Mouse (Mus musculus) small intestine, adult 2 months (tissue): ENCODE results near the gene Ipcef1. TPM values are rescaled to one million over a fixed set of nuclear protein-coding genes. Genes with fewer than 3 reads are reported as not detected.

Experiments
- H3K27ac ChIP-seq: fragments of 200-500 bp; 2 replicates; pipeline ENCODE4 v1.5.1; 2012; ENCODE audit warnings: low read depth, low read length, control low read depth, inconsistent platforms; ENCODE audit not compliant: insufficient read depth
- H3K27me3 ChIP-seq: fragments of 200-500 bp; 2 replicates; pipeline ENCODE4 v1.6.1; 2012; ENCODE audit warnings: mild to moderate bottlenecking, moderate library complexity, low read length, inconsistent platforms; ENCODE audit not compliant: control insufficient read depth, insufficient read depth
- H3K36me3 ChIP-seq: fragments of 200-500 bp; 2 replicates; pipeline ENCODE4 v1.6.1; 2012; ENCODE audit warnings: mild to moderate bottlenecking, low read length, control low read depth, inconsistent platforms; ENCODE audit not compliant: control insufficient read depth, insufficient read depth
- H3K4me1 ChIP-seq: fragments of 200-500 bp; 2 replicates; pipeline ENCODE4 v1.6.1; 2012; ENCODE audit warnings: low read length, inconsistent platforms, mixed read lengths; ENCODE audit not compliant: control insufficient read depth, insufficient read depth, insufficient read length
- H3K4me3 ChIP-seq: fragments of 200-500 bp; 2 replicates; pipeline ENCODE4 v1.5.1; 2012; ENCODE audit warnings: low read depth, mild to moderate bottlenecking, control low read depth, inconsistent platforms, low read length, moderate library complexity
- CTCF ChIP-seq: fragments of 200-500 bp; IDR thresholded peaks from 2 replicates; pipeline ENCODE4 v1.5.1; 2012; ENCODE audit warnings: low read depth, mild to moderate bottlenecking, control low read depth, inconsistent platforms, low read length, moderate library complexity, mixed read lengths; ENCODE audit not compliant: insufficient replicate concordance, insufficient read length; ENCODE audit errors: extremely low read depth
- POLR2A ChIP-seq: fragments of 200-500 bp; IDR thresholded peaks from 2 replicates; pipeline ENCODE4 v1.6.1; 2012; ENCODE audit warnings: low read depth, mild to moderate bottlenecking, control low read depth, inconsistent platforms, low read length, moderate library complexity
- WGBS: fragments of 180-500 bp; shearing (Covaris S2); methylation state at CpG from one replicate; pipeline ENCODE4 v1.1.7; 2018; 5-methylcytosine and 5-hydroxymethylcytosine counted together
- polyA plus RNA-seq: library from polyadenylated mRNA; depleted of rRNA; stranded (reverse); fragments of >200 nt; gene quantifications from 2 replicates; pipeline ENCODE4 v1.2.3, GENCODE M21; 2012

Gene Ipcef1
- polyA plus RNA-seq, 1 experiment, result 0.19 TPM

DNA sequence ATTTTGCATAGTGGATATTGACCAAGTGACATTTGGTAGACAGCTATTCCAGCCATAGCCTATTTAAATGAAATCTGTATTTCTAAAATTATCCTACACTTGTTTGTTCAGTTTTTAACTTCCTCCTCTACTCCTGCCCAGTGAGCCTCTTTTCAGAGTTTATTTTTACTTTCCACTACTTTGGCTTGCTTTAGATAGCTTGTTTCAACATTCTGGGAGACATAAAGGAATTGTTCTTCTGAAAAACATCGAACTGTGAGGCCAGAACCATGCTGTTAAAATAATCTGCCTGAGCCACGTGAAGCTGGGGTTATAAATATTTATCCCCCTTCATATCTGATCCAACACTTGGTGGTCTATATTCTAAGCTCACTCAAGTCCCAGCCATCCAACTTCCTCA is 121.4 kb downstream of the Ipcef1 start:
- 40% methylated on average over 2 of the region's 2 CpGs for WGBS
- no peak overlapping the region for H3K4me3 ChIP-seq
- TF ChIP-seq CTCF (no peak), POLR2A (no peak)
- no peak overlapping the region for H3K27ac ChIP-seq
- no peaks in the 10 kb centered on the region for H3K36me3 ChIP-seq
- H3K4me1 ChIP-seq, result peaks cover 3% of the 10 kb centered on the region; the same call in 1 of the 2 replicates
- no peaks in the 10 kb centered on the region for H3K27me3 ChIP-seq

- Histone ChIP-seq H3K4me3 (no peak overlapping the region), H3K36me3 (no peaks in the 10 kb centered on the region), H3K27ac (no peak overlapping the region), H3K27me3 (no peaks in the 10 kb centered on the region), H3K4me1 (peaks cover 3% of the 10 kb centered on the region; the same call in 1 of the 2 replicates)
- 92% methylated on average over 1 of the region's 1 CpGs for WGBS
- TF ChIP-seq CTCF, result no peak
- TF ChIP-seq POLR2A, result no peak
Observed at GRCm38 (mm10) chr10:6930398-6930797, 121.9 kb downstream of the Ipcef1 start.

DNA sequence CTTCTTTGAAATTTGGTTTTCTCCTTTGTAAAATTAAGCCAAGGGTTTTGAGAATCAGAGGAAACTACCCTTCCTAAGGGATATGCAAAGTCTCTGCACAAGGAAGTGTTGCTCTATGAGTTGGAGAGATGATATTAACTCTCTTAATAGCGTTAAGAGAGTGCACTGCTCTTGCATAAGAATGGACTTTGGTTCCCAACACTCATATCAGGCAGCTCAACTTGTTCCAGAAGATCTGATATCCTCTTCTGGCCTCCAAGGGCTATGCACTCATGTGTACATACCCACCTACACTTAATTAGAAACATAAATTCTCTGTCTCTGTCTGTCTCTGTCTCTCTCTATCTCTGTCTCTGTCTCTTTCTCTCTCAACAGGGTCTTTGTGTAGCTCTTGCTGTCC is 123.4 kb downstream of the Ipcef1 start:
- Histone ChIP-seq H3K4me1 (peaks cover 3% of the 10 kb centered on the region; the same call in 1 of the 2 replicates), H3K4me3 (no peak overlapping the region), H3K36me3 (no peaks in the 10 kb centered on the region), H3K27me3 (no peaks in the 10 kb centered on the region), H3K27ac (no peak overlapping the region)
- TF ChIP-seq POLR2A (no peak), CTCF (no peak)
- WGBS, result 17% methylated on average over 1 of the region's 1 CpGs

GRCm38 (mm10) chr10:6927600-6928223 is 124.6 kb downstream of the Ipcef1 start:
- no peak overlapping the region for H3K27ac ChIP-seq
- H3K4me1 ChIP-seq, result peaks cover 3% of the 10 kb centered on the region; the same call in 1 of the 2 replicates
- no peak overlapping the region for H3K4me3 ChIP-seq
- no peaks in the 10 kb centered on the region for H3K27me3 ChIP-seq
- WGBS, result 64% methylated on average over 4 of the region's 4 CpGs
- H3K36me3 ChIP-seq, result no peaks in the 10 kb centered on the region
- no peak for TF ChIP-seq CTCF
- no peak for TF ChIP-seq POLR2A

DNA sequence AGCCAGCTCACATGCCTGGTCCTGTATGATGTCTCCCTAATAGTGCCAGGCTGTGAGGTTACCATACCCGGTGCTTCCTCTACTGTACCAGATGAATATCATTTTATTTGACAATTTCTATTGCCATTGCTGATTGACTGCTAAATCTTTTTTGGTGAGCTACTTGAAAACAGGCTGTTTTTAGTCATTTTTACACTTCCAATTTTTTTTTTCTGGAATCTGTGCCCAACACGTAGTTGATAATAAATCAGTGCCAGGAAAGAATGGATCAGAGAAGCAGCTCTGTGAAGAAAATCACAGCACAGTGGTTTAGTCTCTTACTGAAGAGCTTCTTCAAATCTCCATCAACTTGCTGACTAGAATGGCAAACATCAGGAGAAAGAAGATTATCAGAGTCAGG is 125.6 kb downstream of the Ipcef1 start:
- Histone ChIP-seq H3K4me3 (no peak overlapping the region), H3K36me3 (no peaks in the 10 kb centered on the region), H3K4me1 (peaks cover 3% of the 10 kb centered on the region; the same call in 1 of the 2 replicates), H3K27me3 (no peaks in the 10 kb centered on the region), H3K27ac (no peak overlapping the region)
- 88% methylated on average over 2 of the region's 2 CpGs for WGBS
- TF ChIP-seq CTCF, result no peak
- no peak for TF ChIP-seq POLR2A

DNA sequence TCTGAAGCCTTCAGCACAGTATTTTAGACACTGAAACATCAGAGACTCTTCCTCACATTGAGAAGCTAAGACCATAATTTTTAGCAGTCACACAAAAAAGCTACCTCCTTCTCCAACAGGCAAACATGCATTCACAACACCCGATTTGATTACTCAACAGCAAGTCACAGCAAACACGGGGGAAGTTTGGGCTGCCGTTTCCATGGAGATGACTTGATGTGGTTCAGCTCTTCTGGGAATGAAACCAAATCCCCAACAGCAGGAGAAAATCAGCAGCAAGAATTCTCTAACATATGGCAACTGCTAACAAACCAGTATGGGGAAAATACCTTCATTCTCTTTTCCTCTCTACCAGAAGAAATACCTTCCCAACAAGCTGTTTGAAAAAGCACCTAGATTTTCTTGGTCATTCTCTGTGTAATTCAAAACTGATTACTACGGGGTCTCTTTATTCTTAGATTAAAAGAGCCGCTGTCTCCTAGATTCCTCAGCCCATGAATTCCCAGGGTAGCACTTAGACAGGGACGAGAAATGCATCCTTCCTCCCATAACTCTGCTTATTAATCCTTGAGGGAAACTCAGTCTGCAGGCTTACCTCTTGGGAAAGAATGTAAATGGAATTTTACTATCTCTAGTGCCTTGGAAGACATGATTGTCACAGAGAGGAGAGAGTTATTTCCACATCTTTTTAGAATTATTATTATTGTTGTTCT is 135.6 kb downstream of the Ipcef1 start:
- no peak for TF ChIP-seq POLR2A
- TF ChIP-seq CTCF, result no peak
- H3K36me3 ChIP-seq, result no peaks in the 10 kb centered on the region
- H3K27ac ChIP-seq, result no peak overlapping the region
- no peak overlapping the region for H3K4me3 ChIP-seq
- no peaks in the 10 kb centered on the region for H3K27me3 ChIP-seq
- H3K4me1 ChIP-seq, result no peaks in the 10 kb centered on the region
- WGBS, result 35% methylated on average over 6 of the region's 6 CpGs

- H3K27me3 ChIP-seq, result no peaks in the 10 kb centered on the region
- no peaks in the 10 kb centered on the region for H3K36me3 ChIP-seq
- no peaks in the 10 kb centered on the region for H3K4me1 ChIP-seq
- WGBS, result 47% methylated on average over 1 of the region's 1 CpGs
- H3K4me3 ChIP-seq, result no peak overlapping the region
- H3K27ac ChIP-seq, result no peak overlapping the region
- no peak for TF ChIP-seq POLR2A
- no peak for TF ChIP-seq CTCF
Observed at GRCm38 (mm10) chr10:6915991-6916390, 136.3 kb downstream of the Ipcef1 start.

GRCm38 (mm10) chr10:6909763-6910162 is 142.5 kb downstream of the Ipcef1 start:
- TF ChIP-seq POLR2A (no peak), CTCF (no peak)
- WGBS, result 62% methylated on average over 2 of the region's 2 CpGs
- no peaks in the 10 kb centered on the region for H3K36me3 ChIP-seq
- no peaks in the 10 kb centered on the region for H3K4me1 ChIP-seq
- H3K4me3 ChIP-seq, result no peak overlapping the region
- H3K27ac ChIP-seq, result no peak overlapping the region
- H3K27me3 ChIP-seq, result no peaks in the 10 kb centered on the region
